In genomic region chr5:32412186-32412950, GRCm38 (mm10) we compare ENCODE assay signal across 8 mouse cellular contexts. TPM values are rescaled to one million over a fixed set of nuclear protein-coding genes. Genes with fewer than 3 reads are reported as not detected.
A peak's percentile ranks its signal among the peaks of the same experiment; 100 is the strongest.
DNase-seq lines count a peak whose midpoint lies in the region; ATAC-seq and TF ChIP-seq lines count a peak whose summit lies in the region.

No protein-coding gene starts in this region.

- H3K9ac ChIP-seq in intestine, postnatal 0 days (ENCODE audit: low read depth, low read length), result no peak overlapping the region

- TF ChIP-seq CTCF in intestine, postnatal 0 days (IDR thresholded peaks at IDR 0.05; ENCODE audit: low read depth), result no peak

- no peak overlapping the region for H3K4me3 ChIP-seq in intestine, postnatal 0 days (ENCODE audit: low read depth, low read length)

- no peaks in the 10 kb centered on the region for H3K27me3 ChIP-seq in intestine, postnatal 0 days (replicated peaks; ENCODE audit: control insufficient read depth, insufficient read depth, low read length)

- H3K36me3 ChIP-seq in intestine, postnatal 0 days (ENCODE audit: control insufficient read depth, insufficient read depth), result no peaks in the 10 kb centered on the region

- H3K27ac ChIP-seq in intestine, postnatal 0 days (ENCODE audit: low read depth, low read length), result peak overlapping the region; percentile 22; the same call in 1 of the 2 replicates

- H3K4me2 ChIP-seq in intestine, postnatal 0 days (replicated peaks; ENCODE audit: low read depth), result no peak overlapping the region

- H3K9me3 ChIP-seq in intestine, postnatal 0 days (ENCODE audit: control insufficient read depth), result no peaks in the 10 kb centered on the region

- 57% methylated on average over 1 of the region's 1 CpGs for WGBS in intestine, postnatal 0 days

- ATAC-seq in intestine, postnatal 0 days, result no peak

- no peaks in the 10 kb centered on the region for H3K4me1 ChIP-seq in intestine, postnatal 0 days (replicated peaks; ENCODE audit: control insufficient read depth, insufficient read depth, low read length)

- intact Hi-C loops in heart, postnatal 25 days (cut with DNase I), result loop anchor here (5.0 kb wide), 1 partner anchor 60 kb away; no protein-coding TSS in a partner anchor

- peak; percentile 16 to 23 for DNase-seq in heart, adult 18-20 months
- DNase-seq in heart, postnatal 25 days (ENCODE audit: low spot score), result no peak
- peak; percentile 59 for DNase-seq in NIH3T3 (ENCODE audit: low read depth)
- DNase-seq in forelimb bud, embryonic 11.5 days (ENCODE audit: low read depth, low spot score), result peak; percentile 74
- peak; percentile 40 to 77 for DNase-seq in lung, postnatal 4 days
- no peak for DNase-seq in T-cell, adult 2 months (ENCODE audit: low spot score)
- DNase-seq in thymus, postnatal 10 days (ENCODE audit: low spot score in 2 of 2), result no peak

RNA-seq across cellular contexts. Expression of gene Ppp1cb, which starts 46.3 kb away (rescaled TPM):
- total RNA-seq in heart, adult 18-20 months (2021), result 100 to 1,000 TPM; 450 to 464 TPM
- total RNA-seq in heart, postnatal 25 days (2021), result 100 to 1,000 TPM; 437 to 474 TPM
- 192 and 194 TPM in 2 replicates for polyA plus RNA-seq in intestine, postnatal 0 days (2015; fragmentation: Nextera tagmentation; extraction: Ambion mirVana)

Comparison
In these comparisons a context has a peak if more than half of its experiments do, and no peak if none do; other contexts are left out.
1. DNase-seq: peak in heart, adult 18-20 months (2 of 2), NIH3T3 (single experiment), forelimb bud, embryonic 11.5 days (single experiment) and lung, postnatal 4 days (2 of 2); none in heart, postnatal 25 days (single experiment), T-cell, adult 2 months (single experiment) and thymus, postnatal 10 days (0 of 2).